Mouse (Mus musculus) lung, adult 18-20 months (tissue): Measurements from ENCODE around the gene Tmprss11e.

Experiments
- DNase-seq, 2 experiments: peaks; one replicate each; pipeline ENCODE4 v3.0.0; 2022; ENCODE audit warnings: mixed read lengths in 2 of 2

Gene Tmprss11e

GRCm38 (mm10) chr5:86745715-86746114, at the start of gene Tmprss11e:
Gene Tmprss11e (minus strand): TSS chr5:86745815.
- DNase-seq, result no peak

- DNase-seq, result no peak
Measured at GRCm38 (mm10) chr5:86792807-86793206, 47.2 kb upstream of the Tmprss11e start.

- no peak for DNase-seq
Measured at GRCm38 (mm10) chr5:86792249-86792648, 46.6 kb upstream of the Tmprss11e start.

GRCm38 (mm10) chr5:86789954-86790353, 44.3 kb upstream of the Tmprss11e start:
- no peak for DNase-seq

GRCm38 (mm10) chr5:86786798-86787197, 41.2 kb upstream of the Tmprss11e start:
- DNase-seq, result no peak

GRCm38 (mm10) chr5:86784205-86784604, 38.6 kb upstream of the Tmprss11e start:
- no peak for DNase-seq

- DNase-seq, result no peak
Measured at GRCm38 (mm10) chr5:86783059-86783458, 37.4 kb upstream of the Tmprss11e start.

- DNase-seq, result no peak
Measured at GRCm38 (mm10) chr5:86778471-86778870, 32.9 kb upstream of the Tmprss11e start.

GRCm38 (mm10) chr5:86776941-86777340, 31.3 kb upstream of the Tmprss11e start:
- DNase-seq, result peak; percentile 5 to 26

- DNase-seq, result no peak
Measured at GRCm38 (mm10) chr5:86771010-86771409, 25.4 kb upstream of the Tmprss11e start.

GRCm38 (mm10) chr5:86769015-86769658, 23.5 kb upstream of the Tmprss11e start:
- no peak for DNase-seq

GRCm38 (mm10) chr5:86742796-86743195, 2.8 kb downstream of the Tmprss11e start:
- no peak for DNase-seq

- no peak for DNase-seq
Measured at GRCm38 (mm10) chr5:86741146-86741545, 4.5 kb downstream of the Tmprss11e start.

GRCm38 (mm10) chr5:86735808-86736207, 9.8 kb downstream of the Tmprss11e start:
- no peak for DNase-seq

- peak in 1 of 2 experiments; percentile 4 for DNase-seq
Measured at GRCm38 (mm10) chr5:86730587-86730986, 15.0 kb downstream of the Tmprss11e start.

GRCm38 (mm10) chr5:86728574-86728973, 17.0 kb downstream of the Tmprss11e start:
- DNase-seq, result no peak

- DNase-seq, result peak; percentile 4 to 36
Measured at GRCm38 (mm10) chr5:86727033-86727432, 18.6 kb downstream of the Tmprss11e start.

GRCm38 (mm10) chr5:86725021-86725420, 20.6 kb downstream of the Tmprss11e start:
- DNase-seq, result no peak

GRCm38 (mm10) chr5:86722820-86723460, 22.7 kb downstream of the Tmprss11e start:
- DNase-seq, result no peak

GRCm38 (mm10) chr5:86714967-86715366, 30.6 kb downstream of the Tmprss11e start:
- no peak for DNase-seq

GRCm38 (mm10) chr5:86704923-86705322, 40.7 kb downstream of the Tmprss11e start:
- no peak for DNase-seq

- DNase-seq, result peak; percentile 12 to 14
Measured at GRCm38 (mm10) chr5:86684667-86685066, 60.9 kb downstream of the Tmprss11e start.

GRCm38 (mm10) chr5:86676262-86676661, 69.4 kb downstream of the Tmprss11e start, which contains the start of gene Tmprss11b:
Gene Tmprss11b (minus strand): TSS chr5:86676362.
- DNase-seq, result no peak
